Mouse (Mus musculus): ENCODE measurements around the gene Brd4. TPM values are rescaled to one million over a fixed set of nuclear protein-coding genes. Genes with fewer than 3 reads are reported as not detected.
"Not testable (repeated sequence)": the region's sequence is repeated elsewhere in the genome, so short reads cannot be mapped to it uniquely, and the experiment has no call there.

Gene Brd4
- polyA plus RNA-seq, 1 experiment from 2014 or later = 98.2 TPM

DNA sequence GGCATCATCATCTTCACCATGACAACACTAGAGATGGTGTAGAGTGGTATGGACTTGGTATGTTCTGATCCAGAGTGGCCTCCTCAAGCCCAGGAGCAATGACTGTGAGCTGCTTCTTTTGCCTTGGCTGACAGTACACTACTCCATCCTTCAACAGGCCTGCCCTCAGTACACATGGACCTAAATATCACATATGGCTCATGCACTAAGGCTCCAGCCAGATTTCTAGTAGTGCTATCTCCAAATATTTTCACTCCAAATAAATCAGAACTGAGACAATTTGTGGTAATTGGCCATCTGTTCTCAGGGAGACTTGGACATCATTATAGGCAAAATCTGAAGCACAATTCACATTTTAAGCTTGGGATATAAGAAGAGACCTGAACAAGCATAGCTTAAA, 51.3 kb downstream of the Brd4 start:
- H3K9ac ChIP-seq (replicated peaks) = no peak overlapping the region
- ATAC-seq (ENCODE audit: insufficient number of reproducible peaks, insufficient read depth, low FRiP score, low TSS enrichment, low read depth) = no peak
- no peak overlapping the region for H3K4me2 ChIP-seq
- H3K27me3 ChIP-seq = no peaks in the 10 kb centered on the region
- H3K27ac ChIP-seq = no peak overlapping the region
- no peaks in the 10 kb centered on the region for H3K9me3 ChIP-seq
- H3K4me1 ChIP-seq (replicated peaks) = peaks cover 12% of the 10 kb centered on the region
- H3K4me3 ChIP-seq (replicated peaks) = no peak overlapping the region
- peaks cover 29% of the 10 kb centered on the region for H3K36me3 ChIP-seq

GRCm38 (mm10) chr17:32229256-32229655, 55.3 kb downstream of the Brd4 start:
- H3K27ac ChIP-seq = no peak overlapping the region
- H3K9me3 ChIP-seq = no peaks in the 10 kb centered on the region
- no peak for ATAC-seq (ENCODE audit: insufficient number of reproducible peaks, insufficient read depth, low FRiP score, low TSS enrichment, low read depth)
- H3K4me3 ChIP-seq (replicated peaks) = no peak overlapping the region
- 97% methylated on average over 4 of the region's 4 CpGs for whole genome bisulfite sequencing
- H3K27me3 ChIP-seq = no peaks in the 10 kb centered on the region
- no peak overlapping the region for H3K4me2 ChIP-seq
- no peaks in the 10 kb centered on the region for H3K4me1 ChIP-seq (replicated peaks)
- H3K9ac ChIP-seq (replicated peaks) = no peak overlapping the region
- peaks cover 60% of the 10 kb centered on the region for H3K36me3 ChIP-seq

DNA sequence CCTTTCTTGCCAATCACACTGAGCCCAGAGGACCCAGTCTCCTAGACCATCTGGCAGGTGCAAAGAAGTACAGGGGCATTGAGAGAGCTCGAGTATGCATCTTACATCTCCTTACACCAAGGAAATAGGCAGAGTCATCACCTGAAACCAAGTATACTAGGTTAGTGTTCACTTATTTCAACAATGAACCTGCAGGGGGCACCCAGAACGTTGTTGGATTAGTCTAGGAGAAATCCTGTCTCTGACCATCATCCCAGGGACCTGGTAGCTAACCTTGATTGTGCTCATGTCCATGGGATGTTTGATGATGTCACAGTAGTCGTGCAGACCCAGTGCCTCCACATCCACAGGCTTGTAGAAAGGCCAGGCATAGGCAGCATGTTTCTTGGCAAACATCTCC, 63.6 kb downstream of the Brd4 start:
- Histone ChIP-seq H3K4me1 (replicated peaks) (no peaks in the 10 kb centered on the region), H3K4me3 (replicated peaks) (no peak overlapping the region)
- 68% methylated on average over 3 of the region's 3 CpGs for WGBS

GRCm38 (mm10) chr17:32215587-32215986, 68.9 kb downstream of the Brd4 start:
- H3K9me3 ChIP-seq; H3K27ac ChIP-seq; H3K4me1 ChIP-seq (replicated peaks); H3K4me2 ChIP-seq; ATAC-seq (ENCODE audit: insufficient number of reproducible peaks, insufficient read depth, low FRiP score, low TSS enrichment, low read depth); H3K9ac ChIP-seq (replicated peaks); H3K27me3 ChIP-seq; H3K4me3 ChIP-seq (replicated peaks): not testable (repeated sequence)
- 75% methylated on average over 4 of the region's 4 CpGs for WGBS
- peaks cover 95% of the 10 kb centered on the region for H3K36me3 ChIP-seq

More for the DNA sequence above, 63.6 kb downstream of the Brd4 start:
- H3K27me3 ChIP-seq = no peaks in the 10 kb centered on the region
- no peak overlapping the region for H3K27ac ChIP-seq
- H3K9ac ChIP-seq (replicated peaks) = no peak overlapping the region
- no peaks in the 10 kb centered on the region for H3K9me3 ChIP-seq
- H3K4me2 ChIP-seq = no peak overlapping the region
- H3K36me3 ChIP-seq = peaks cover 96% of the 10 kb centered on the region
- no peak for ATAC-seq (ENCODE audit: insufficient number of reproducible peaks, insufficient read depth, low FRiP score, low TSS enrichment, low read depth)

GRCm38 (mm10) chr17:32211554-32211953, 73.0 kb downstream of the Brd4 start:
- not testable (repeated sequence) for H3K4me3 ChIP-seq (replicated peaks); H3K27me3 ChIP-seq; H3K9me3 ChIP-seq; H3K4me2 ChIP-seq; H3K9ac ChIP-seq (replicated peaks); ATAC-seq (ENCODE audit: insufficient number of reproducible peaks, insufficient read depth, low FRiP score, low TSS enrichment, low read depth); H3K27ac ChIP-seq
- Histone ChIP-seq H3K4me1 (replicated peaks) (peaks cover 21% of the 10 kb centered on the region; the same call in 1 of the 2 replicates), H3K36me3 (peaks cover 99% of the 10 kb centered on the region)
- 90% methylated on average over 6 of the region's 6 CpGs for WGBS

- 66% methylated on average over 3 of the region's 3 CpGs for WGBS
- no peak overlapping the region for H3K4me3 ChIP-seq (replicated peaks)
- H3K9ac ChIP-seq (replicated peaks) = no peak overlapping the region
- no peaks in the 10 kb centered on the region for H3K9me3 ChIP-seq
- no peaks in the 10 kb centered on the region for H3K27me3 ChIP-seq
- H3K27ac ChIP-seq = no peak overlapping the region
- no peak for ATAC-seq (ENCODE audit: insufficient number of reproducible peaks, insufficient read depth, low FRiP score, low TSS enrichment, low read depth)
- H3K36me3 ChIP-seq = peaks cover 98% of the 10 kb centered on the region
- H3K4me2 ChIP-seq = no peak overlapping the region
- peaks cover 21% of the 10 kb centered on the region; the same call in 1 of the 2 replicates for H3K4me1 ChIP-seq (replicated peaks)
Measured at GRCm38 (mm10) chr17:32209752-32210151, 74.8 kb downstream of the Brd4 start.

DNA sequence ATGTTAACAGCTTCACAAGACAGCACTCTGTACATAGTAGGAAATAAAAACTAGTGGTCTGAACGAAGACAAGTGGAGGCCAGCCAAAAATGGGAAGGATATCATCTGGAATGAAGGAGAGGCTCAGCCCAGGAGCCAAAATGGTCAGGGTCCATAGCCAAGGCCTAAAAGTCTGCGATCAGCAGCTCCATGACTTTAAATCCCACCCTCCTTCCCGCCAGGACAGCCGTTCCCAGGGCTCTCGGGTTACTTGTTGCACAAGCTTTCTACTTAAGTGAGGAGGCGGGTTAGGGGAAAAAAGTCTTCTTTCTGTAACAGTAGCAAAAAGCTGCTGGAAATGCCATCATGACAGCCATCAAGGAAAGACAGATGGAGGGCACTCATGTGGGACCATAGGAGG, 75.4 kb downstream of the Brd4 start:
- Histone ChIP-seq H3K4me2 (no peak overlapping the region), H3K27ac (no peak overlapping the region), H3K27me3 (no peaks in the 10 kb centered on the region), H3K9me3 (no peaks in the 10 kb centered on the region), H3K4me1 (replicated peaks) (peaks cover 21% of the 10 kb centered on the region; the same call in 1 of the 2 replicates), H3K4me3 (replicated peaks) (no peak overlapping the region), H3K36me3 (peaks cover 98% of the 10 kb centered on the region), H3K9ac (replicated peaks) (no peak overlapping the region)
- WGBS = 60% methylated on average over 6 of the region's 6 CpGs
- no peak for ATAC-seq (ENCODE audit: insufficient number of reproducible peaks, insufficient read depth, low FRiP score, low TSS enrichment, low read depth)

DNA sequence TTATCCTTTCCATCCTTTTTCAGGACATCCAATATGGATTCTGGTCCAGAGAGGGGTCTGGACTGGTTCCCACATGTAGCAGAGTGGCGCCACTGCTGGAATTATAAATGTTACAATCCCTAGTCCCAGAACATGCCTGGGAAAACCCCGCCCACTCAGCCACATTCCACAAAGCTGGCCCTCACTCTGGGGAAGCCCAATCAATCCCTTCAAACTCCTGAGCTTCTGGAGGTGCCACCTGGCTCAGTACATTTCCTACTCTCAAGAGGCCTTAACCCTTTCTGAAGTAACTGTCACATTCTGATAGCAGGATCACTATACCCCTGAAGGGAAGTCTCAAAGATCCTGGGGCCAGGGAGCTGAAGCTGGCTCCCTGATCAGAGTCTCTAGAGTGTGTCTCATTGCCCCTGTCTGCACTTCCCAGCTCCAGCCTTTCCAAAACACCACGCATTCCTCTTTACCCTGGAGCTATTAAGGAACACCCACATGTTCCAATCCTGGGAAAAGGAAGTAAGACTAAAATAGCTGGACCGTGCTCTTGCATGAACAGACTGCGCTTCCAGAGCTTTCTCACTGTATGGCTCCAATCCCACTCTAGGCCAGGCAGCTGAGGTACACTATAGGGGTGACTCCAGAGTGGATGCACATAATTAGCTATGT, 76.8 kb downstream of the Brd4 start:
- Histone ChIP-seq H3K9ac (replicated peaks) (no peak overlapping the region), H3K27me3 (no peaks in the 10 kb centered on the region), H3K9me3 (no peaks in the 10 kb centered on the region), H3K27ac (peak overlapping the region; percentile 36), H3K36me3 (peaks cover 98% of the 10 kb centered on the region), H3K4me3 (replicated peaks) (no peak overlapping the region), H3K4me1 (replicated peaks) (peaks cover 21% of the 10 kb centered on the region; the same call in 1 of the 2 replicates), H3K4me2 (no peak overlapping the region)
- ATAC-seq (ENCODE audit: insufficient number of reproducible peaks, insufficient read depth, low FRiP score, low TSS enrichment, low read depth) = no peak
- 70% methylated on average over 5 of the region's 5 CpGs for WGBS

GRCm38 (mm10) chr17:32205345-32205744, 79.2 kb downstream of the Brd4 start:
- H3K27me3 ChIP-seq = no peaks in the 10 kb centered on the region
- peaks cover 21% of the 10 kb centered on the region; the same call in 1 of the 2 replicates for H3K4me1 ChIP-seq (replicated peaks)
- no peak overlapping the region for H3K4me3 ChIP-seq (replicated peaks)
- no peak overlapping the region; the same call in 1 of the 2 replicates for H3K9ac ChIP-seq (replicated peaks)
- no peaks in the 10 kb centered on the region for H3K9me3 ChIP-seq
- ATAC-seq (ENCODE audit: insufficient number of reproducible peaks, insufficient read depth, low FRiP score, low TSS enrichment, low read depth) = no peak
- WGBS = 92% methylated on average over 3 of the region's 3 CpGs
- H3K36me3 ChIP-seq = peaks cover 98% of the 10 kb centered on the region
- no peak overlapping the region for H3K27ac ChIP-seq
- no peak overlapping the region for H3K4me2 ChIP-seq

DNA sequence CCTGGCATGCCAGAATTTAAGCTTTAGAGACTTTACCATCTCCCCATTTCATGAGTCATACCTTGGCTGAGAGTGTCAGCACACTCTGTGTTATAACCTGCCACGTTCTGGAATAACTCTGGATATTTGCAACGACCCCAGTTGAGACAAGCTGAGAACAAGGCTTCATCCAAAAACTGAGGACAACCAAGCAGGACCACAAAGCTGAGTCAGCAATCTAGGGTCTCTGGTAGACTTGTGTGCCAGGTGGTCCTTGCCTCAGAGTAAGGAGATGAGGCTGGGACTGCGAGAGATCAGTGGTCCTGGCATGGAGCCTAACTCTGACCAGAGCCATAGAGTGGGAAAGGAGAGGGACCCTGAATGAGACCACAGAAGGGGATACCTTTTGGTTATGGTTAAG, 81.5 kb downstream of the Brd4 start:
- peaks cover 7% of the 10 kb centered on the region; the same call in 1 of the 2 replicates for H3K4me1 ChIP-seq (replicated peaks)
- ATAC-seq (ENCODE audit: insufficient number of reproducible peaks, insufficient read depth, low FRiP score, low TSS enrichment, low read depth) = no peak
- no peaks in the 10 kb centered on the region for H3K27me3 ChIP-seq
- H3K27ac ChIP-seq = no peak overlapping the region
- no peak overlapping the region for H3K4me3 ChIP-seq (replicated peaks)
- no peak overlapping the region for H3K9ac ChIP-seq (replicated peaks)
- H3K36me3 ChIP-seq = peaks cover 98% of the 10 kb centered on the region
- no peaks in the 10 kb centered on the region for H3K9me3 ChIP-seq
- H3K4me2 ChIP-seq = no peak overlapping the region
- 89% methylated on average over 3 of the region's 3 CpGs for WGBS

GRCm38 (mm10) chr17:32201086-32201485, 83.4 kb downstream of the Brd4 start:
- Histone ChIP-seq H3K4me2 (no peak overlapping the region), H3K4me1 (replicated peaks) (no peaks in the 10 kb centered on the region), H3K4me3 (replicated peaks) (no peak overlapping the region), H3K27me3 (no peaks in the 10 kb centered on the region), H3K27ac (no peak overlapping the region), H3K9me3 (no peaks in the 10 kb centered on the region), H3K9ac (replicated peaks) (no peak overlapping the region), H3K36me3 (peaks cover 98% of the 10 kb centered on the region)
- WGBS = 78% methylated on average over 5 of the region's 5 CpGs
- no peak for ATAC-seq (ENCODE audit: insufficient number of reproducible peaks, insufficient read depth, low FRiP score, low TSS enrichment, low read depth)

- H3K9me3 ChIP-seq = no peaks in the 10 kb centered on the region
- no peak overlapping the region for H3K4me2 ChIP-seq
- 91% methylated on average over 2 of the region's 2 CpGs for WGBS
- no peaks in the 10 kb centered on the region for H3K4me1 ChIP-seq (replicated peaks)
- H3K27ac ChIP-seq = no peak overlapping the region
- no peaks in the 10 kb centered on the region for H3K27me3 ChIP-seq
- peaks cover 98% of the 10 kb centered on the region for H3K36me3 ChIP-seq
- H3K4me3 ChIP-seq (replicated peaks) = no peak overlapping the region
- no peak overlapping the region for H3K9ac ChIP-seq (replicated peaks)
- ATAC-seq (ENCODE audit: insufficient number of reproducible peaks, insufficient read depth, low FRiP score, low TSS enrichment, low read depth) = no peak
Measured at GRCm38 (mm10) chr17:32199796-32200195, 84.7 kb downstream of the Brd4 start.

Data from limb, embryonic 12.5 days (tissue).